Mouse (Mus musculus) lung, embryonic 15.5 days (tissue): ENCODE measurements at regions not wholly inside any gene's neighbourhood (a gene's known extent, or its start where the extent isn't known, plus 50 kb on each side); places are given as distances from the start of the nearest gene placed in this dataset.

ENCODE experiments used
- ATAC-seq: fragments of 200-750 bp; cut with Nextera tagmentation; 2 replicates; pipeline ENCODE4 v1.8.0; 2017; ENCODE audit warnings: moderate number of reproducible peaks, borderline replicate concordance; ENCODE audit not compliant: low FRiP score, low TSS enrichment; ENCODE audit errors: extremely low read depth
- H3K27ac ChIP-seq: fragments of 300-500 bp; sonication (generic); 2 replicates; pipeline ENCODE4 v1.5.1; 2015; ENCODE audit warnings: moderate library complexity, mild to moderate bottlenecking, inconsistent platforms
- H3K27me3 ChIP-seq: fragments of 300-500 bp; sonication (generic); 2 replicates; pipeline ENCODE4 v1.6.1; 2015; ENCODE audit warnings: inconsistent platforms
- H3K36me3 ChIP-seq: fragments of 300-500 bp; sonication (generic); 2 replicates; pipeline ENCODE4 v1.6.1; 2015; ENCODE audit warnings: inconsistent platforms
- H3K4me1 ChIP-seq: fragments of 300-500 bp; sonication (generic); 2 replicates; pipeline ENCODE4 v1.6.1; 2015; ENCODE audit warnings: inconsistent platforms
- H3K4me2 ChIP-seq: fragments of 300-500 bp; sonication (generic); 2 replicates; pipeline ENCODE4 v1.6.1; 2015; ENCODE audit warnings: inconsistent platforms, mild to moderate bottlenecking, moderate library complexity
- H3K4me3 ChIP-seq: fragments of 300-500 bp; sonication (generic); 2 replicates; pipeline ENCODE4 v1.5.1; 2015; ENCODE audit warnings: mild to moderate bottlenecking, inconsistent platforms
- H3K9ac ChIP-seq: fragments of 300-500 bp; sonication (generic); 2 replicates; pipeline ENCODE4 v1.6.1; 2015; ENCODE audit warnings: inconsistent platforms
- H3K9me3 ChIP-seq: fragments of 300-500 bp; sonication (generic); 2 replicates; pipeline ENCODE4 v1.6.1; 2016; ENCODE audit warnings: inconsistent platforms
- WGBS: fragments of 180-500 bp; shearing (Covaris S2); methylation state at CpG from one replicate; pipeline ENCODE4 v1.1.7; 2015; 5-methylcytosine and 5-hydroxymethylcytosine counted together

- peaks cover 6% of the 10 kb centered on the region; the same call in 1 of the 2 replicates for H3K4me1 ChIP-seq
- no peak overlapping the region for H3K4me2 ChIP-seq
- WGBS: 79% methylated on average over 5 of the region's 5 CpGs
- no peak overlapping the region for H3K9ac ChIP-seq
- H3K27ac ChIP-seq: no peak overlapping the region
- H3K9me3 ChIP-seq: no peaks in the 10 kb centered on the region
- no peaks in the 10 kb centered on the region for H3K36me3 ChIP-seq
- H3K4me3 ChIP-seq: no peak overlapping the region
- no peaks in the 10 kb centered on the region for H3K27me3 ChIP-seq
- no peak for ATAC-seq
These were observed 623.8 kb upstream of the Igfbp3 start for GRCm38 (mm10) chr11:7837486-7837885.

GRCm38 (mm10) chr11:7834151-7834550 is 620.4 kb upstream of the Igfbp3 start:
- 16% methylated on average over 2 of the region's 2 CpGs for WGBS
- no peak for ATAC-seq
- H3K4me2 ChIP-seq: no peak overlapping the region

GRCm38 (mm10) chr11:7832376-7832775 is 618.7 kb upstream of the Igfbp3 start:
- Histone ChIP-seq H3K36me3 (no peaks in the 10 kb centered on the region), H3K9ac (no peak overlapping the region), H3K27me3 (no peaks in the 10 kb centered on the region), H3K4me3 (no peak overlapping the region), H3K4me2 (no peak overlapping the region), H3K9me3 (no peaks in the 10 kb centered on the region), H3K4me1 (no peaks in the 10 kb centered on the region), H3K27ac (no peak overlapping the region)
- no peak for ATAC-seq
- WGBS: 26% methylated on average over 8 of the region's 8 CpGs

More at GRCm38 (mm10) chr11:7834151-7834550, 620.4 kb upstream of the Igfbp3 start:
- no peaks in the 10 kb centered on the region for H3K27me3 ChIP-seq
- H3K4me1 ChIP-seq: peaks cover 6% of the 10 kb centered on the region; the same call in 1 of the 2 replicates
- no peak overlapping the region for H3K4me3 ChIP-seq
- no peaks in the 10 kb centered on the region for H3K36me3 ChIP-seq
- H3K9ac ChIP-seq: no peak overlapping the region
- no peaks in the 10 kb centered on the region for H3K9me3 ChIP-seq
- H3K27ac ChIP-seq: no peak overlapping the region

GRCm38 (mm10) chr11:7829770-7830169 is 616.0 kb upstream of the Igfbp3 start:
- Histone ChIP-seq H3K27me3 (no peaks in the 10 kb centered on the region), H3K9ac (no peak overlapping the region), H3K27ac (no peak overlapping the region), H3K4me1 (no peaks in the 10 kb centered on the region), H3K4me2 (no peak overlapping the region), H3K36me3 (no peaks in the 10 kb centered on the region), H3K4me3 (no peak overlapping the region), H3K9me3 (no peaks in the 10 kb centered on the region)
- WGBS: 31% methylated on average over 1 of the region's 1 CpGs
- no peak for ATAC-seq

- no peak for ATAC-seq
- H3K27me3 ChIP-seq: no peaks in the 10 kb centered on the region
- WGBS: 73% methylated on average over 4 of the region's 4 CpGs
- H3K27ac ChIP-seq: no peak overlapping the region
- H3K4me3 ChIP-seq: no peak overlapping the region
- H3K9ac ChIP-seq: no peak overlapping the region
- H3K4me2 ChIP-seq: no peak overlapping the region
- no peaks in the 10 kb centered on the region for H3K4me1 ChIP-seq
- H3K36me3 ChIP-seq: no peaks in the 10 kb centered on the region
- H3K9me3 ChIP-seq: no peaks in the 10 kb centered on the region
These were observed 614.3 kb upstream of the Igfbp3 start for GRCm38 (mm10) chr11:7828001-7828400.

- no peaks in the 10 kb centered on the region for H3K36me3 ChIP-seq
- H3K4me3 ChIP-seq: no peak overlapping the region
- H3K27ac ChIP-seq: no peak overlapping the region
- 91% methylated on average over 1 of the region's 1 CpGs for WGBS
- H3K9ac ChIP-seq: no peak overlapping the region
- no peak for ATAC-seq
- H3K4me1 ChIP-seq: no peaks in the 10 kb centered on the region
- no peaks in the 10 kb centered on the region for H3K9me3 ChIP-seq
- no peak overlapping the region for H3K4me2 ChIP-seq
- H3K27me3 ChIP-seq: no peaks in the 10 kb centered on the region
These were observed 613.7 kb upstream of the Igfbp3 start for GRCm38 (mm10) chr11:7827402-7827801.

GRCm38 (mm10) chr11:7815750-7816149 is 602.0 kb upstream of the Igfbp3 start:
- Histone ChIP-seq H3K4me3 (no peak overlapping the region), H3K4me2 (no peak overlapping the region), H3K9ac (no peak overlapping the region), H3K4me1 (no peaks in the 10 kb centered on the region), H3K27me3 (no peaks in the 10 kb centered on the region), H3K36me3 (no peaks in the 10 kb centered on the region), H3K9me3 (no peaks in the 10 kb centered on the region), H3K27ac (no peak overlapping the region)
- no peak for ATAC-seq
- WGBS: 61% methylated on average over 5 of the region's 5 CpGs

GRCm38 (mm10) chr11:7814556-7814955 is 600.8 kb upstream of the Igfbp3 start:
- Histone ChIP-seq H3K27me3 (no peaks in the 10 kb centered on the region), H3K27ac (no peak overlapping the region), H3K9me3 (no peaks in the 10 kb centered on the region), H3K9ac (no peak overlapping the region), H3K4me2 (no peak overlapping the region), H3K4me1 (no peaks in the 10 kb centered on the region), H3K36me3 (no peaks in the 10 kb centered on the region), H3K4me3 (no peak overlapping the region)
- ATAC-seq: no peak
- WGBS: 74% methylated on average over 2 of the region's 2 CpGs

GRCm38 (mm10) chr11:7812436-7812835 is 598.7 kb upstream of the Igfbp3 start:
- Histone ChIP-seq H3K36me3 (no peaks in the 10 kb centered on the region), H3K27ac (no peak overlapping the region), H3K4me3 (no peak overlapping the region), H3K27me3 (no peaks in the 10 kb centered on the region), H3K9ac (no peak overlapping the region), H3K4me1 (no peaks in the 10 kb centered on the region), H3K4me2 (no peak overlapping the region), H3K9me3 (no peaks in the 10 kb centered on the region)
- 73% methylated on average over 2 of the region's 2 CpGs for WGBS
- no peak for ATAC-seq

- Histone ChIP-seq H3K9ac (no peak overlapping the region), H3K4me2 (no peak overlapping the region), H3K9me3 (no peaks in the 10 kb centered on the region), H3K36me3 (no peaks in the 10 kb centered on the region), H3K27me3 (no peaks in the 10 kb centered on the region), H3K27ac (no peak overlapping the region), H3K4me3 (no peak overlapping the region), H3K4me1 (no peaks in the 10 kb centered on the region)
- WGBS: 72% methylated on average over 2 of the region's 2 CpGs
- no peak for ATAC-seq
These were observed 596.0 kb upstream of the Igfbp3 start for GRCm38 (mm10) chr11:7809741-7810140.

- H3K27ac ChIP-seq: no peak overlapping the region
- H3K36me3 ChIP-seq: no peaks in the 10 kb centered on the region
- H3K27me3 ChIP-seq: no peaks in the 10 kb centered on the region
- H3K9me3 ChIP-seq: no peaks in the 10 kb centered on the region
- WGBS: 75% methylated on average over 5 of the region's 5 CpGs
- ATAC-seq: no peak
- H3K9ac ChIP-seq: no peak overlapping the region
- H3K4me2 ChIP-seq: no peak overlapping the region
- H3K4me1 ChIP-seq: no peaks in the 10 kb centered on the region
- no peak overlapping the region for H3K4me3 ChIP-seq
These were observed 582.6 kb upstream of the Igfbp3 start for GRCm38 (mm10) chr11:7796373-7796772.

- Histone ChIP-seq H3K9me3 (no peaks in the 10 kb centered on the region), H3K27ac (no peak overlapping the region), H3K36me3 (no peaks in the 10 kb centered on the region), H3K9ac (no peak overlapping the region), H3K4me1 (no peaks in the 10 kb centered on the region), H3K27me3 (no peaks in the 10 kb centered on the region), H3K4me2 (no peak overlapping the region), H3K4me3 (no peak overlapping the region)
- ATAC-seq: no peak
- 0% methylated on average over 1 of the region's 1 CpGs for WGBS
These were observed 580.5 kb upstream of the Igfbp3 start for GRCm38 (mm10) chr11:7794206-7794605.

GRCm38 (mm10) chr11:7780476-7781112 is 566.9 kb upstream of the Igfbp3 start:
- WGBS: 82% methylated on average over 8 of the region's 8 CpGs
- Histone ChIP-seq H3K36me3 (no peaks in the 10 kb centered on the region), H3K4me1 (no peaks in the 10 kb centered on the region), H3K9me3 (no peaks in the 10 kb centered on the region), H3K4me3 (no peak overlapping the region), H3K27me3 (no peaks in the 10 kb centered on the region), H3K9ac (no peak overlapping the region), H3K27ac (no peak overlapping the region), H3K4me2 (no peak overlapping the region)
- no peak for ATAC-seq
